In genomic region chr16:22765531-22765930, GRCm38 (mm10) we compare ENCODE assay signal across 19 mouse cellular contexts. TPM values are rescaled to one million over a fixed set of nuclear protein-coding genes. Genes with fewer than 3 reads are reported as not detected.
"Had no signal": no experiment of that assay in that cellular context is flagged by ENCODE, and none has a peak within 500 bp of the region (broad histone marks: within the 10 kb centered on the region; RNA-seq: fewer than 3 reads in every experiment).

No protein-coding gene starts in this region.

- DNase-seq: forebrain, postnatal 0 days; gastrocnemius, adult 2 months; gastrocnemius, postnatal 10 days; gastrocnemius, postnatal 25 days; kidney, adult 18-20 months; kidney, adult 8-10 months; kidney, postnatal 10 days; kidney, postnatal 25 days; kidney, postnatal 4 days; layer of hippocampus, postnatal 36 days; left cerebral cortex, postnatal 4 days had no signal

RNA-seq across cellular contexts. Expression of gene Crygs, which starts 45.8 kb away (rescaled TPM):
- total RNA-seq: forebrain, postnatal 0 days; gastrocnemius, adult 2 months; gastrocnemius, postnatal 10 days; gastrocnemius, postnatal 25 days; gastrocnemius, postnatal 4 days; granulocyte monocyte progenitor cell, adult 5-6 weeks; heart, postnatal 36 days; layer of hippocampus, adult 2 months; layer of hippocampus, postnatal 36 days; left cerebral cortex, adult 18-20 months; left cerebral cortex, adult 8-10 months; left cerebral cortex, postnatal 10 days; left cerebral cortex, postnatal 4 days; liver, adult 2 months had no signal
